Mouse (Mus musculus) lung, postnatal 0 days (tissue): Measurements from ENCODE around the gene Tmem203.
"Not testable (repeated sequence)": the region's sequence is repeated elsewhere in the genome, so short reads cannot be mapped to it uniquely, and the experiment has no call there.

Experiments used
- CTCF ChIP-seq: IDR thresholded peaks from 2 replicates; pipeline ENCODE4 v1.5.1; 2016; ENCODE audit warnings: antibody characterized with exemption, mild to moderate bottlenecking
- EP300 ChIP-seq: IDR thresholded peaks from 2 replicates; pipeline ENCODE4 v1.6.1; 2016; ENCODE audit warnings: antibody characterized with exemption, mild to moderate bottlenecking, control low read depth

DNA sequence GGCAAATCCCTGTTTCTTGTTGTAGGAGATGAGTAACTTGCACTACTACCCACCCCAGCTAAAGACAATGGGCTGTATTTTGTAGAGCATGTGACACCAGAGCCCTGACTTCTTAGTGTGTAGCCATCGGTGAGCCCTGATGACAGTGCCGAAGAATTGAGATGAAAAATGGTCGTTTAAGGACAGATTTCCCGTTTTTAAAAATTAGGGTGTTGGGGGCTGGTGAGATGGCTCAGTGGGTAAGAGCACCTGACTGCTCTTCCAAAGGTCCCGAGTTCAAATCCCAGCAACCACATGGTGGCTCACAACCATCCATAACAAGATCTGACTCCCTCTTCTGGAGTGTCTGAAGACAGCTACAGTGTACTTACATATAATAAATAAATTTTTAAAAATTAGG is 2.0 kb downstream of the Tmem203 start:
- TF ChIP-seq CTCF, EP300: not testable (repeated sequence)
